Mouse (Mus musculus): ENCODE measurements around the gene Cdh16.
A peak's percentile ranks its signal among the peaks of the same experiment; 100 is the strongest.

Gene Cdh16

GRCm38 (mm10) chr8:104613119-104613518 is 11.1 kb downstream of the Cdh16 start:
- DNase-seq (ENCODE audit: low read depth, low spot score), result no peak

- DNase-seq (ENCODE audit: low read depth, low spot score), result no peak
Observed at GRCm38 (mm10) chr8:104611613-104612012, 12.6 kb downstream of the Cdh16 start.

GRCm38 (mm10) chr8:104610185-104610766 is 13.9 kb downstream of the Cdh16 start:
- DNase-seq (ENCODE audit: low read depth, low spot score), result no peak

- no peak for DNase-seq (ENCODE audit: low read depth, low spot score)
Observed at GRCm38 (mm10) chr8:104609222-104609621, 15.0 kb downstream of the Cdh16 start.

- DNase-seq (ENCODE audit: low read depth, low spot score), result no peak
Observed at GRCm38 (mm10) chr8:104607944-104608343, 16.3 kb downstream of the Cdh16 start.

GRCm38 (mm10) chr8:104606329-104606728 is 17.9 kb downstream of the Cdh16 start:
- DNase-seq (ENCODE audit: low read depth, low spot score), result no peak

- no peak for DNase-seq (ENCODE audit: low read depth, low spot score)
Observed at GRCm38 (mm10) chr8:104603245-104603593, 21.0 kb downstream of the Cdh16 start.

- DNase-seq (ENCODE audit: low read depth, low spot score), result peak; percentile 73
Observed at GRCm38 (mm10) chr8:104602468-104603244, 21.5 kb downstream of the Cdh16 start.

GRCm38 (mm10) chr8:104601941-104602371 is 22.2 kb downstream of the Cdh16 start:
- no peak for DNase-seq (ENCODE audit: low read depth, low spot score)

GRCm38 (mm10) chr8:104601386-104601785 is 22.8 kb downstream of the Cdh16 start:
- no peak for DNase-seq (ENCODE audit: low read depth, low spot score)

GRCm38 (mm10) chr8:104598496-104598895 is 25.7 kb downstream of the Cdh16 start:
- no peak for DNase-seq (ENCODE audit: low read depth, low spot score)

- no peak for DNase-seq (ENCODE audit: low read depth, low spot score)
Observed at GRCm38 (mm10) chr8:104597656-104598055, 26.5 kb downstream of the Cdh16 start.

GRCm38 (mm10) chr8:104595773-104596536 is 28.2 kb downstream of the Cdh16 start:
- DNase-seq (ENCODE audit: low read depth, low spot score), result peak; percentile 11

- DNase-seq (ENCODE audit: low read depth, low spot score), result no peak
Observed at GRCm38 (mm10) chr8:104594611-104595362, 29.4 kb downstream of the Cdh16 start.

GRCm38 (mm10) chr8:104593536-104594325 is 30.5 kb downstream of the Cdh16 start:
- DNase-seq (ENCODE audit: low read depth, low spot score), result no peak

- DNase-seq (ENCODE audit: low read depth, low spot score), result no peak
Observed at GRCm38 (mm10) chr8:104592566-104592965, 31.6 kb downstream of the Cdh16 start.

GRCm38 (mm10) chr8:104591856-104592255 is 32.3 kb downstream of the Cdh16 start:
- no peak for DNase-seq (ENCODE audit: low read depth, low spot score)

- peak; percentile 94 for DNase-seq (ENCODE audit: low read depth, low spot score)
Observed at GRCm38 (mm10) chr8:104591133-104591834, 32.9 kb downstream of the Cdh16 start, which contains the start of gene Pdp2. Gene Pdp2 (plus strand): TSS chr8:104591451.

GRCm38 (mm10) chr8:104590284-104590683 is 33.9 kb downstream of the Cdh16 start:
- DNase-seq (ENCODE audit: low read depth, low spot score), result no peak

GRCm38 (mm10) chr8:104584522-104584921 is 39.7 kb downstream of the Cdh16 start:
- no peak for DNase-seq (ENCODE audit: low read depth, low spot score)

Data from CD4-positive helper T cell, adult 2 months (primary cell).